Mouse (Mus musculus) spleen, adult 2 months (tissue): ENCODE results near the gene Cend1.
A peak's percentile ranks its signal among the peaks of the same experiment; 100 is the strongest.

Source experiments
- CTCF ChIP-seq: fragments of 200-500 bp; IDR thresholded peaks from 2 replicates; pipeline ENCODE4 v1.5.1; 2011; ENCODE audit warnings: mild to moderate bottlenecking, inconsistent platforms; ENCODE audit not compliant: insufficient read depth, insufficient read length, insufficient replicate concordance; ENCODE audit errors: extremely low read depth
- POLR2A ChIP-seq: fragments of 200-500 bp; IDR thresholded peaks from 2 replicates; pipeline ENCODE4 v1.6.1; 2011; ENCODE audit warnings: low read depth, low read length, inconsistent platforms

DNA sequence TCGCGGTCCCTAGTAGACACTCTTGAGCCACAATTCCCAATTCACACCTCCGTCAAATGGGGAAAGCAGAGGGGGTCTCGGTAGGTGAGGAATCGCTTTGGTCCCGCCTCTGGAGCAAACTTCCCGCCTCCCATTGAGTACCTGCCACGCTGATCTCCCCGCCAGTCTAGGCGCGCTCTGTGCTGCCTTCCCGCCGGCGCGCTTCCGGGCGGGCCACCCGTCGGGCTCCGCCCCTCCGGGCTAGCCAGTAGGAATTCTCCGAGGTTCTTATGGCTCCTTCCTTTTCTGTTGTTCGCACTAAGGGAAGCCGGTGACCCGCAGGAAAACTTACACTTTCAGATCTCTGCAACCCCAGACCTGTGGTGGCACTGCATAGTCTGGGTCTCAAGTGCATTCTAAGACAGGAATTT, 14.5 kb upstream of the Cend1 start, which contains the start of gene Pidd1:
- TF ChIP-seq CTCF: no peak
- TF ChIP-seq POLR2A: peak; percentile 21; the same call in 1 of the 2 replicates
